Mouse (Mus musculus) cerebellum, adult 2 months (tissue): Measurements from ENCODE around the gene Fance.

Source experiments
- CTCF ChIP-seq: fragments of 200-500 bp; IDR thresholded peaks from 2 replicates; pipeline ENCODE4 v1.5.1; 2011; ENCODE audit warnings: low read depth, mild to moderate bottlenecking, control low read depth, low read length, moderate library complexity, borderline replicate concordance; ENCODE audit not compliant: insufficient read depth
- POLR2A ChIP-seq: fragments of 200-500 bp; IDR thresholded peaks from 2 replicates; pipeline ENCODE4 v1.6.1; 2011; ENCODE audit warnings: low read length, control low read depth, borderline replicate concordance; ENCODE audit not compliant: insufficient read depth

GRCm38 (mm10) chr17:28345882-28346281, 32.6 kb downstream of the Fance start:
- TF ChIP-seq POLR2A (no peak), CTCF (no peak)
